Mouse (Mus musculus) c-Kit-positive CD71-negative TER-119-negative erythroid progenitor cells, embryonic 14.5 days (primary cell): ENCODE data around the gene Ccdc61.

Source experiments
- DNase-seq: peaks from one replicate; pipeline ENCODE4 v3.0.0-alpha.2; 2013; ENCODE audit warnings: low read depth

Gene Ccdc61

GRCm38 (mm10) chr7:18848395-18848794 is 61.8 kb downstream of the Ccdc61 start:
- DNase-seq, result no peak

GRCm38 (mm10) chr7:18844811-18845210 is 65.4 kb downstream of the Ccdc61 start:
- no peak for DNase-seq

DNA sequence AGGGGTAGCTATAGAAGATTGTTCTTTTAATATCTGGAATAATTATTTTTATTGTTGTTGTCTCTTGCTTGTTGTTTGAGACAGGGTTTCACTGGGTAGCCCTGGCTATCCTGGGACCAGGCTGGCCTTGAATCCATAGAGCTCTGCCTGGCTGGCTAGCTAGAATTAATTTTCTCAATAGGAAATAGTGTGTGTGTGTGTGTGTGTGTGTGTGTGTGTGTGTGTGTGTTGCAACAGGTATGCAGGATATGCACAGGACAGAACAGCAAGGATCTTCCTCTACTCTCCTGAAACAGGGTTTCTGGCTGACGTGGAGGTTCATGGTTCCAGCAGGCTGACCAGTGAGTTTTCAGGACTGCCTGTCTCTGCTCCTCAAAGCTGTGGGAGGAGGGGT is 69.0 kb downstream of the Ccdc61 start:
- no peak for DNase-seq
